Mouse (Mus musculus): ENCODE measurements around the gene Rbm34.
"Not testable (repeated sequence)": the region's sequence is repeated elsewhere in the genome, so short reads cannot be mapped to it uniquely, and the experiment has no call there.

The Rbm34 gene

DNA sequence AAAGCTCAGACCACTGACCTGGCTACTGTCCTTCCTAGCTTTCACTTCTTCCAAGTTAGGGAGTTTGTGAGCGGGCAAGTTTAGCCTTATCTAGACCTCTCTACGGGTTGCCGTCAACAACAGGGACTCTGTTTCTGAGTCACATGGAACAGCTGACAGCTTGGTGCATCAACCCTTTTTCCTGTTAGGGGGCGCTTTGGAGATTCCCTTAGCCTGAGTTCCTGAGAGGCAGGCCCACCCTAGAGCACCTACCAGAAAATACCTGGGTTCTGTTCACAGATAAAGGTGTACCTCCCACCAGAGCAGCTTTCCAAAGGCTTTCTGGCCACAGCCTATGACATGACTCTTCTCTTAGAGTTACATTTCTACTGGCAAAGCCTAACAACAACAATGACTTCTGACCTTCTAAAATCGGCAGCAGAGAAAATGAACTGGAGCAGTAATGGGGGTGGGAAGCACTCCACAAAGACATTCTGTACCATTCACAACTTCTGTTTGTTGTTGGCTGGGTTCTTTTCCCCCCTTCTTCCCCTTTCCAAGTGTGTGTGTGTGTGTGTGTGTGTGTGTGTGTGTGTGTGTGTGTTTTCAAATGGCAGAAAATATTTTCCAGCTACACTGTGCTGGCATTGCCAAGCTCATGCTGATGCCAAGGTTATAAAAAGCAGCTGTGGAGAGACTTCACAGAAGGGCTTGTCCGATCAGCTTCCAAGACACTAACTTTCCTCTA is 53.5 kb downstream of the Rbm34 start:
- DNase-seq = no peak

DNA sequence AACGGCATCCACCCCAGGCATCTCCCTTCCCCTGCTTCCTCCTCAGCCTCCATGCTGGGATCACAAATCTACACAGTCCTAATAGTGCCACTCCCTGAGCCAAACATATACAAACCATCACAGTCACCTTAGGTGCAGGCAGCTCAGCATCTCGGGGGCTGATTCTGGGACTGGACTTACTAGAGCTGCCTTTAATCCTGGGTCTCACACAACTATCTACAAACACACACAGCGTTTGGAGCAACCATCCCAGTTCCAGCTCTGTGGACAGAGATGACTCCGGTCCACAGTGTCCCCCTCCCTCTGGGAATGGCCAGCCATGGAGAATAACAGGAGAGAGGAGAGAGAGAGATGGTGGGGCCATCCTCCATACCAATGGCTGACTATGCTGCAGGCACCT is 54.3 kb downstream of the Rbm34 start:
- no peak for DNase-seq

GRCm38 (mm10) chr8:126914609-126915375 is 56.1 kb downstream of the Rbm34 start:
- no peak for DNase-seq

- not testable (repeated sequence) for DNase-seq
Observed at GRCm38 (mm10) chr8:126914107-126914490, 56.8 kb downstream of the Rbm34 start.

- DNase-seq = no peak
Observed at GRCm38 (mm10) chr8:126913241-126914106, 57.4 kb downstream of the Rbm34 start.

GRCm38 (mm10) chr8:126909371-126909802 is 61.5 kb downstream of the Rbm34 start:
- DNase-seq = no peak

DNA sequence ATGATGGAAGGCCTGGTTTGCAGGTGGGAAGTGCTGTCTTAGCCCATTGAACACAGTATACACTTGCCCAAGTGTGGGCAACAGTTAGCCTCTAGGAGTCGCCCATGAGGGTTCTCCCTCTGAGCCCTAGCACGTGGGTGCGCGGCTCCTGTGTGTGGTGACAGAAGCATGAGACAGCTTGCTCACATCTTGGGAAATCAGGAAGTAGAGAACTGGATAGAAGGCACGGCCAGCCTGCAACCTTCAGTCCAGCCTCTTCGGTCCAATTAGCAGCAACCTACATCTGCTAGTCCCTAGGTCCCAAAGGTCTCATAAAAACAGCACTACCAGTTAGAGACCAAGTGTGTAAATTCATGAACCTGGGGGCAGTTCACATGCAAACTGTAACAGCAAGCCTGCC is 62.1 kb downstream of the Rbm34 start:
- DNase-seq = peak in 1 of 2 experiments; percentile 17

- no peak for DNase-seq
Observed at GRCm38 (mm10) chr8:126907968-126908367, 62.9 kb downstream of the Rbm34 start.

- DNase-seq = no peak
Observed at GRCm38 (mm10) chr8:126907374-126907773, 63.5 kb downstream of the Rbm34 start.

DNA sequence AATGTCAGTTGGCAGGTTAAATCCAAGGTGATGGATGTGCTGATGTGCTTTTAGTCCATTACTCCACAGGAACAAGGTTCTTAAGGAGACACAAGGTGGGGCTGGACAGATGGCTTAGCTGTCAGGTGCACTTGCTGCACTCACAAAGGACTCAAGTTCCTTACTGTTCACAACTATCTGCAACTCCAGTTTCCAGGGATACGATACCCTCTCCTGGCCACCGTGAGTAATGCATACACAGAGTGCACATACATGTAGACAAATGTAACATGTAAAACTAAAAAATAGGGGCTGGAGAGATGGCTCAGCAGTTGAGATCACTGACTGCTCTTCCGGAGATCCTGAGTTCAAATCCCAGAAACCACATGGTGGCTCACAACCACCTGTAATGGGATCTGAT is 65.5 kb downstream of the Rbm34 start:
- DNase-seq = peak; percentile 33

DNA sequence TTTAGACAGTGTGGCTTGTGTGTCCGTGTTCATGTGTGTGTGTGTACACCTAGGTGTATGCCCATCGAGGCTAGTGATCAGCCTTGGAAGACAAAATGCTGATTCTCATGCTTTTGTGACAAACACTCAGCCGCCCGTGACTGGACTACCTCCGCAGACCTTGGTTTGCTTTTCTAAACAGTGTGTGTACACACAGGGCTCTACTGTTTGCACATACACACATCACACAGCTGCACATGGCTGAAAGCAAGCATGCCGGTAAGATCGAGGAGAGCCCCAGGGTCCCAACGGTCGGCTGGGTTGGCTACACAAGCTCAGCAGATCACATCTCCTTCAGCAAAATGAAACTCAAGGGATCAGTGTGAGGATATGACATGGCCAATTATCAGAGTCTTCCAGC is 66.9 kb downstream of the Rbm34 start:
- DNase-seq = no peak

DNA sequence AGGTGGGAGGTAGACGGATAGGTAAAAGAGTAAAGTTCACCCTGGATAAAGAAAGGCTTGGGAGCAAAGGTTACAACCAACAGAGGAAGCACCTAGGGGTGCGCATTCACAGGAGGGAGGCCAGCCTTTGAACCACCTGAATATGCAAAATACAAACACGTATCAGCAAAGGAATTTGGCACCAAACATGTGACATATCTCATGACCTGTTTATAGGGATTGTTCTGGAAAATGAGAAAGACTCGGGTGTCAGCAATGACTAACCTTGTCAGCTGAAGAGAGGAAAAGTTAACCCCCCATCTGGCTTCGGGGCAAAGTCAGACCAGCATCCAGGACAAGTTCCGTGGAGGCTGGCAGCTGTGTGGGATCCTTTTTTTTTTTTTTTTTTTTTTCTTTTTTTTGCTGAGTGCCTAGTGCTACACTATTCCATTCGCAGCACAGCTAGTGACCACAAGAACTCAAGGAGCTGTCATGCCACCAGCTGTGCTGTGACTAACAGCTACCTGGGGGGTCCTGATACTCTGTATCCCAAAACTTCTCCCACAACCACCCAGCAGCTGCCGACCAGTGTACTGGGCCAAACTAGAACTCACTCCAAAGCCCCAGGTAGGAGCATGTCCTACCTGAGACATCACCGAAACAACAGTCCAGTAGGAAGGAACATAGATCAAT is 67.5 kb downstream of the Rbm34 start:
- DNase-seq = no peak

DNA sequence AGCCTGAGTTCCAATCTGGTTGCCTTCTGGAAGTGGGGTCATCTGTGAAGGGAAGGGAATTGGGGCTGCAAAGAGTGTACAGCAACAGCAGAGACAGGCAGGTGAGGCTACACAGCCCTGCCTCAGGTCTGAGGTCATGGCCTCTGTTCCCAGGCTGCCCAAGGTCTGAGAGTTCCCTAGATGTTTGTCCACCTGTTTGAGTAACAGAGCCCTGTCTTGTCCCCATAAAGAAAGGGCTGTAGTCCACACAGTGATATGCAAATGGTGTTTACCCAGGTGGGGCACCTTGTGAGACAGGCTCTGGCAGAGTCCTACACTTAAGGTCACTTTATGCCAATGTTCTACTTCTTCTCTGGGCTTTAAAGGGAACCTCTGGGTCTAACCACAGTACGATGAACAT is 69.3 kb downstream of the Rbm34 start:
- no peak for DNase-seq

DNA sequence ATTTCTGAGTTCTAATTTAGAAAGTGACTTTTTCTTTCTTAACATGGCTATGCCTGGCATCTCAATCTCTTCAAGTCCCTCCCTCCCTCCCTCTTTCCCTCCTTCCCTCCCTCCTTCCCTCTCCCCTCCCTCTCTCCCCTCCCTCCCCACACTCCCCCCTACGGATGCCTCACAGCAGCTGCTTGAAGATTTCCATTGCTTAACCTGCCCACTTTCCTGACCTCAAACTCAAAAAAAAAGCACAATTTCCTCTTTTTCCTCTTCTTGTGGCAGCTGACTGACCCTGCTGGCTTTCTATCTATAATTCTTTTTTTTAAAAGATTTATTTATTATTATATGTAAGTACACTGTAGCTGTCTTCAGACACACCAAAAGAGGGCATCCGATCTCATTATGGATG is 69.8 kb downstream of the Rbm34 start:
- DNase-seq = no peak
